Mouse (Mus musculus): Measurements from ENCODE around the gene E130308A19Rik. TPM values are rescaled to one million over a fixed set of nuclear protein-coding genes. Genes with fewer than 3 reads are reported as not detected.

E130308A19Rik gene
- total and polyA plus RNA-seq, 3 experiments = 2.4 to 3.4 (median 3.1) TPM

DNA sequence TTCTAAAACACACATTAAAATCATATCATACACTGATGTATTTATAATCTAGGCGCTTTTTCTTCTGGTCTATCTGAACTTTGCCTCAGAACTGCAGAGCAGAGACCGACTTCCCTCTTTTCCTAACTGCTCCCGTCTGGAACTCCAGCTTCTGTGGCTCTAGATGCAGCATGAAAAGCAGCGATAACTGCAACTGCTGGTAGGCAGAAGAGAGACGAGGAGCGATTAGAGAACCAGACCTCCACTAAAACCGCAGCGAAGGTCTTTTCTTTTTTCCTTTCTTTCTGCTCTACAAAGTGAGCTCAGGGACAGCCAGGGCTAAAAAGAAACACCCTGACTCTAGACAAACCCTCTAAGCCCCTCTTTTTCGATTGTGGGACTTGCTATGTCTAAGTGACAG lies 4.1 kb downstream of the E130308A19Rik start:
- in situ Hi-C loops (cut with MboI; ENCODE audit: low pct_ligation_motif_present, low pct_unique_long_range_greater_than_20kb, low sequenced_read_pairs) = no loop called here
- TF ChIP-seq SMC3 (IDR thresholded peaks at IDR 0.05; ENCODE audit: low read depth, low read length) (no peak), JUN (IDR thresholded peaks at IDR 0.05; ENCODE audit: insufficient read depth, low read depth, low read length) (no peak), JUND (conservative IDR thresholded peaks at IDR 0.05; ENCODE audit: low read depth, low read length) (no peak), MYC (IDR thresholded peaks at IDR 0.05; ENCODE audit: low read depth, low read length) (no peak), IRF4 (IDR thresholded peaks at IDR 0.05; ENCODE audit: low read depth, low read length) (no peak), TCF12 (IDR thresholded peaks at IDR 0.05; ENCODE audit: low read depth, low read length) (no peak), EP300 (IDR thresholded peaks at IDR 0.05; ENCODE audit: low read length) (no peak), KAT2A (IDR thresholded peaks at IDR 0.05; ENCODE audit: insufficient replicate concordance, low read length) (no peak), TBP (conservative IDR thresholded peaks at IDR 0.05; ENCODE audit: low read depth, low read length) (no peak), CHD1 (IDR thresholded peaks at IDR 0.05; ENCODE audit: low read depth, low read length) (no peak), USF1 (IDR thresholded peaks at IDR 0.05; ENCODE audit: low read depth, low read length) (no peak), BHLHE40 (IDR thresholded peaks at IDR 0.05; ENCODE audit: low read depth, low read length) (no peak), NRF1 (IDR thresholded peaks at IDR 0.05; ENCODE audit: low read depth, low read length) (no peak), POLR2A (IDR thresholded peaks at IDR 0.05; ENCODE audit: low read depth, low read length) (no peak), HCFC1 (IDR thresholded peaks at IDR 0.05; ENCODE audit: low read depth, low read length) (no peak), MXI1 (IDR thresholded peaks at IDR 0.05; ENCODE audit: low read depth, low read length) (no peak), ZC3H11A (IDR thresholded peaks at IDR 0.05; ENCODE audit: low read depth, low read length) (no peak)
- dilution Hi-C loops (cut with MboI; ENCODE audit: extremely low pct_ligation_motif_present, extremely low pct_unique_long_range_greater_than_20kb, low sequenced_read_pairs) = no loop called here

DNA sequence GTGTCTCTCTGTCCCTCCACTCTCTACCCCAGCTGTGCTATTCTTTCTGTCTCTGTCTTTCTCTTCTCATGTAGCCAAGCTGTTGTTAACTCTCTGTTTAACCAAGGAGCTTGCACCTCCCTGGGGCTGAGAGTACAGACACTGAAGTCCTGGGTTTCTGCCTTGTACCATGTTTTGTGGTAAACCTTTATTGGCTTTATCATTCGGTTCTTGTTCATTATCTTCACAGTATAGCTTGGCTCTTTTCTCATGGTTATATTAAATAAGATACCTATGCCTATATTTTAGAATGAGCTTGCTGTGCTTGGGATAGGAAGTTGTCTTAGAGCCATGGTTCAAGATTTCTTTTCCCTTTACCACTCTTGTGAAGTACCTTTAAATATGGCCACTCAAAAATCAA lies 8.5 kb downstream of the E130308A19Rik start:
- Histone ChIP-seq H3K4me3 (replicated peaks in 1 of 3; ENCODE audit: low read depth in 2 of 3, low read length in 2 of 3, poor library complexity in 1 of 3) (no peak overlapping the region), H3K4me1 (ENCODE audit: control insufficient read depth in 1 of 2, insufficient read depth in 2 of 2) (peaks cover 0 to 8% of the 10 kb centered on the region in 2 experiments; a peak in 2 of 4 replicates), H3K4me2 (ENCODE audit: insufficient read depth, low read depth, poor library complexity, severe bottlenecking) (no peak overlapping the region), H3K9ac (ENCODE audit: insufficient read depth, low read depth) (no peak overlapping the region), H3K27me3 (replicated peaks) (no peaks in the 10 kb centered on the region), H3K36me3 (replicated peaks in 1 of 2; ENCODE audit: control insufficient read depth in 1 of 2, insufficient read depth in 1 of 2, low read length in 1 of 2) (no peaks in the 10 kb centered on the region), H3K9me3 (replicated peaks; ENCODE audit: low read length) (no peaks in the 10 kb centered on the region), H3K79me2 (replicated peaks; ENCODE audit: control insufficient read depth, extremely low read depth, insufficient read depth, poor library complexity, severe bottlenecking) (no peaks in the 10 kb centered on the region), H3K27ac (ENCODE audit: insufficient read depth, low read depth) (no peak overlapping the region)
- dilution Hi-C loops (cut with MboI; ENCODE audit: extremely low pct_ligation_motif_present, extremely low pct_unique_long_range_greater_than_20kb, low sequenced_read_pairs) = no loop called here
- in situ Hi-C loops (cut with MboI; ENCODE audit: low pct_ligation_motif_present, low pct_unique_long_range_greater_than_20kb, low sequenced_read_pairs) = no loop called here
- TF ChIP-seq ZC3H11A (IDR thresholded peaks at IDR 0.05; ENCODE audit: low read depth, low read length) = no peak
- TF ChIP-seq BHLHE40 (IDR thresholded peaks at IDR 0.05; ENCODE audit: low read depth, low read length) = no peak
- no peak for TF ChIP-seq MAX (IDR thresholded peaks at IDR 0.05; ENCODE audit: low read length)
- no peak for TF ChIP-seq MAZ (IDR thresholded peaks at IDR 0.05; ENCODE audit: low read depth, low read length)
- no peak for TF ChIP-seq TCF12 (IDR thresholded peaks at IDR 0.05; ENCODE audit: low read depth, low read length)
- no peak for TF ChIP-seq JUND (conservative IDR thresholded peaks at IDR 0.05; ENCODE audit: low read depth, low read length)
- TF ChIP-seq MYC (IDR thresholded peaks at IDR 0.05; ENCODE audit: low read depth, low read length) = no peak
- no peak for TF ChIP-seq CTCF (conservative IDR thresholded peaks at IDR 0.05 in 1 of 2, IDR thresholded peaks at IDR 0.05 in 1 of 2; ENCODE audit: low read depth in 2 of 2, low read length in 2 of 2)
- no peak for TF ChIP-seq SIN3A (IDR thresholded peaks at IDR 0.05; ENCODE audit: low read length)
- no peak for TF ChIP-seq MXI1 (IDR thresholded peaks at IDR 0.05; ENCODE audit: low read depth, low read length)
- no peak for TF ChIP-seq ETS1 (conservative IDR thresholded peaks at IDR 0.05; ENCODE audit: low read depth, low read length)
- no peak for TF ChIP-seq USF1 (IDR thresholded peaks at IDR 0.05; ENCODE audit: low read depth, low read length)
- TF ChIP-seq UBTF (IDR thresholded peaks at IDR 0.05; ENCODE audit: low read depth, low read length) = no peak
- TF ChIP-seq NELFE (IDR thresholded peaks at IDR 0.05; ENCODE audit: low read depth, low read length) = no peak
- no peak for TF ChIP-seq POLR2AphosphoS2 (IDR thresholded peaks at IDR 0.05; ENCODE audit: low read depth, low read length)
- TF ChIP-seq USF2 (conservative IDR thresholded peaks at IDR 0.05; ENCODE audit: low read depth, low read length) = no peak
- no peak for TF ChIP-seq KAT2A (IDR thresholded peaks at IDR 0.05; ENCODE audit: insufficient replicate concordance, low read length)
- no peak for DNase-seq (ENCODE audit: extremely low read depth)

More for the DNA sequence above, 4.1 kb downstream of the E130308A19Rik start:
- Histone ChIP-seq H3K4me2 (ENCODE audit: insufficient read depth, low read depth, poor library complexity, severe bottlenecking) (no peak overlapping the region), H3K9ac (ENCODE audit: insufficient read depth, low read depth) (no peak overlapping the region), H3K4me3 (replicated peaks in 1 of 3; ENCODE audit: low read depth in 2 of 3, low read length in 2 of 3, poor library complexity in 1 of 3) (no peak overlapping the region), H3K27ac (ENCODE audit: insufficient read depth, low read depth) (no peak overlapping the region), H3K79me2 (replicated peaks; ENCODE audit: control insufficient read depth, extremely low read depth, insufficient read depth, poor library complexity, severe bottlenecking) (no peaks in the 10 kb centered on the region), H3K27me3 (replicated peaks) (no peaks in the 10 kb centered on the region), H3K9me3 (replicated peaks; ENCODE audit: low read length) (no peaks in the 10 kb centered on the region), H3K4me1 (ENCODE audit: control insufficient read depth in 1 of 2, insufficient read depth in 2 of 2) (peaks cover 4 to 19% of the 10 kb centered on the region in 2 experiments; a peak in 2 of 4 replicates), H3K36me3 (replicated peaks in 1 of 2; ENCODE audit: control insufficient read depth in 1 of 2, insufficient read depth in 1 of 2, low read length in 1 of 2) (no peaks in the 10 kb centered on the region)
- no peak for DNase-seq (ENCODE audit: extremely low read depth)

All from CH12.LX (cell line).